Mouse (Mus musculus): ENCODE data around the gene Sv2a.

Sv2a gene

DNA sequence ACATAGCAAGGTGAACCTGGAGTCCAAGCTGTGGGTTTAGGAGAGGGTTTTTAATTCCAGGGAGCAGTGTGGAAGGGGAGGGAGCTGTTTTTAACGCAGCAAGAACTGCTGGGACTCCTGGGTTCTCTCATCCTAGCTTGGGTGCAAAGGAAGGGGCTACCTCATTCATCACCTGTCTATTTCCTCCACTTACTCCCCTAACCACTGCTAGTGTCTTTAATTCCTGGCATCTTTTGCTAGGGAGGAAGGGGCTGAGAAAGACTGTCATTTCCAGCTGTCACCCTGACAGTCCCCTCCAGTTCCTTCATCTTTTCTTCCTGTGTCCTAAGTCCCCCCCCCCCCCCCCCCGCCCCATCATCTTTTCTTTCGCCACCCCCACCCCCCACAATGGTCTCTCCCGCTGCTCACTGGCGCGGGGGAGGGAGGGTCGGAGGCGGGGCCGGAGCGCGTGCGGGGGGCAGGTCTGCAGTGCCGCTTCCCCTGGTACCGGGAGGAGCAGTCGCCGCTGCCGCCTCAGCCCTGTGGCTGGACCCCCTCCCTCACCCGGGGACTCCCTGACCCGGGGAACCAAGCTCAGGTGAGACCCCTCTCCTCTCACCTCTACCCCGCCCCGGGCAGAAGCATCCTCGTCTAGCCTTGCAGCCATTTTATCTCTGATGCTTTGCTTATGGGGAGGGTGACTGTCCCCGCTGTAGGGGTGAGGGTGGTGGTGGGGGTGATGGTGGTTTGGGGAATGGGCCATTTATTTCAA, at the start of gene Sv2a:
Gene Sv2a (plus strand): TSS at position 425 of the 751 bp plus-strand sequence.
- peak; percentile 37 to 39 for DNase-seq (ENCODE audit: low spot score in 2 of 2)

DNA sequence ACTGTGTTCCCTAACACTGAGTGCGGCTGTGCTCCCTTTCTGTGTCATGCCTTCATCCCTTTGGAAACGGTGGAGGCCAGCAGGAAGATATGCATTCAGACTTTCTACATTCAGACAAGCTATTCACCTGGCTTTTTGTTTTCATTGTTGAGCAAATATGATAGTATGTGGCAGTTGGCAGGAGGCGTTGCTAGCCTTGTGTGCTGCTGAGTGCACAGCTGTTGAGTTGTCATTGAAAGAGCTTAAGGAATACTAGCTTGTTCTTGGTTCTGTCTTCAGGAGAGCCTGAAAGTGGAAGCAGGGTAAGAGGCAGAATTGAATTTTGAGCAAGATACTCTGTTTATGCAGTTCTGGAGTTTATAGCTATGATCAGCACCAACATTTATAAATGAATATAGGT, 48.5 kb upstream of the Sv2a start:
- no peak for DNase-seq (ENCODE audit: low spot score in 2 of 2)

GRCm38 (mm10) chr3:96133327-96133905, 47.5 kb upstream of the Sv2a start:
- no peak for DNase-seq (ENCODE audit: low spot score in 2 of 2)

GRCm38 (mm10) chr3:96135011-96135410, 45.9 kb upstream of the Sv2a start:
- DNase-seq (ENCODE audit: low spot score in 2 of 2), result no peak

GRCm38 (mm10) chr3:96147950-96148349, 33.0 kb upstream of the Sv2a start:
- peak; percentile 53 to 72 for DNase-seq (ENCODE audit: low spot score in 2 of 2)

- no peak for DNase-seq (ENCODE audit: low spot score in 2 of 2)
Measured at GRCm38 (mm10) chr3:96151836-96152235, 29.1 kb upstream of the Sv2a start.

GRCm38 (mm10) chr3:96152611-96153010, 28.3 kb upstream of the Sv2a start:
- DNase-seq (ENCODE audit: low spot score in 2 of 2), result no peak

DNA sequence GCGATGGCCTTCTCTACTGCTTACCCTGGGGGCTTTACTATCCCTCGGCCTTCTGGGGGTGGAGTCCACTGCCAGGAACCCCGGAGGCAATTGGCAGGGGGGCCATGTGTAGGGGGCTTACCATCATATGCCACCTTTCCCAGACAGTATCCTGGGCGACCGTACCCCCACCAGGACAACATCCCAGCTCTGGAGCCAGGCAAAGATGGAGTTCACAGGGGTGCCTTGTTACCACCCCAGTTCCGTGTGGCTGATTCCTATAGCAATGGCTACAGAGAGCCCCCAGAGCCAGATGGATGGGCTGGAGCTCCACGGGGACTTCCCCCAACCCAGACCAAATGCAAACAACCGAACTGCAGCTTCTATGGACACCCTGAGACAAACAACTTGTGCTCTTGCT, 25.4 kb upstream of the Sv2a start:
- no peak for DNase-seq (ENCODE audit: low spot score in 2 of 2)

GRCm38 (mm10) chr3:96159820-96160219, 21.1 kb upstream of the Sv2a start:
- DNase-seq (ENCODE audit: low spot score in 2 of 2), result no peak

DNA sequence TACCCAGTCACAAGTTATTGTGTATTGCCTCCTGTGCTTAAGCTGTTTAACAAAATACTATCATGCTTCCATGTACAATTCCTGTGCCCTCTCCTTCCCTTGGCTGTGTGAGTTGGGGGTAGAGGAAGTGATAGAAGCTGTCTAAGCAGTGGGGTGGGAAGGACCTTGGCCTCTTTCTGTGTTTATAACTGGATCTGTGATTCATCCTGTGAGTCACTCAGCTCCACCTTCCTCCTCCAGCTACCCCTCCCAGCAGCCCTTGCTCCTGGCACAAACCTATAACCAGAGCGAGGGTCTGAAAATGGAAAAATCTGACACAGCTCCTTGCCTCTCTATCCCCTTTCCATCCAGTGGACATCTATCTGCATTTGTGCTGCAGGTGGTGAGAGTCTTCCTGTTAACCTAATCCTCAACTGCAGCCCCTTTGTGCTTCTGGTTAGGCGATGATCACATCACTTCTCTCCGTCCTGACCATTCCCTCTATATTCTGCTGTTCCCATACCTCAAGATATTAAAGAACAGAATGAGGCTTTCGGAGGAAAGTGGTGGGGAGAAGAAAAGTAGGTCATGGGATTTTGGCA, 20.6 kb upstream of the Sv2a start:
- DNase-seq (ENCODE audit: low spot score in 2 of 2), result no peak

GRCm38 (mm10) chr3:96160803-96161516, 20.0 kb upstream of the Sv2a start:
- DNase-seq (ENCODE audit: low spot score in 2 of 2), result no peak

DNA sequence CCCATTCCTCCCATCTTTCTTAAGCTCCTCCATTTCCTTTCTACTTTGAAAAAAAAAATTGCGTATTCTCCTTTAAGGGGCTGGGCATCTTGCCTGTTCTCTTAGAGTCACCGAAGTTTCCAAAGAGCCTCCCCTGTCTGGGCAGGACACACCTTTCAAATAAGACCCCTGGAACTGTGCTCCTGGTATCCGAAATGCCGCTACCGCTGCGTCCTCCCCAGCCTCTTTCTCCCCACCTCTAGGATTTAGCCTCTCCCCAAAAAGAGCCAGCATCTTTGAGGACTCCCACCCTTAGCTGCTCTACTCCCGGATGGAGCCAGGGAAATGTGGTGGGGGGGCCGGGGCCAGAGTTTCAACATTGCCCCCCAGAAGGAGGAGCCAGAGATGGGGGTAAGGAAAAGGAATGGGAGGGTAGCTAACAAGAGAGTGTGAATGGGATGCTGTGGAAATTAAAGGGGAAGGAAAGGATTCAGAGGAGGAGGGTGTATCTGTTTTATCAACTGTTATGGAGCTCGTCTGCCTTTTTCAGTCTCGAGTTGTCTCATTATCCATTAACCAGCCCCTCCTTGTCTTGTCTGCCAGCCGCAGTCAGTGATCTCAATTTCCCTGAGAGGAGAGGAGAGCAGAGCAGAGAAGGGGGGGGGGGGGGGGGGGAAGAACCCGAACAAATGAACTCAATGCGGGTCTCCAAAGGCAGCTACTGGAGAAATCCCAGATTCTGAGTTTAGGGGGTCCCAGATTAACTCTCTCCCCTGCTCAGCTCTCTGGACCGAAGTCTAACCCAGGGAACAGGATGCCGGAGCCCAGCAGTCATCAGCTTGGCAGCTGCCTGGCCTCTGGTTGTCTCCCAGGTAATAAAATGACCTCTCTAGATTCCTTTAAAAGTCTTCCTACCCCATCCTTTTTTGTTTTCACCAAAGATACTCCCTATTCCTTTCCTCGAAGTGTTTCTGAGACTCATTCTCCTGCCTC, 18.8 kb upstream of the Sv2a start, which contains the start of gene Mtmr11:
Gene Mtmr11 (plus strand): TSS at position 136 of the 972 bp plus-strand sequence.
- no peak for DNase-seq (ENCODE audit: low spot score in 2 of 2)

DNA sequence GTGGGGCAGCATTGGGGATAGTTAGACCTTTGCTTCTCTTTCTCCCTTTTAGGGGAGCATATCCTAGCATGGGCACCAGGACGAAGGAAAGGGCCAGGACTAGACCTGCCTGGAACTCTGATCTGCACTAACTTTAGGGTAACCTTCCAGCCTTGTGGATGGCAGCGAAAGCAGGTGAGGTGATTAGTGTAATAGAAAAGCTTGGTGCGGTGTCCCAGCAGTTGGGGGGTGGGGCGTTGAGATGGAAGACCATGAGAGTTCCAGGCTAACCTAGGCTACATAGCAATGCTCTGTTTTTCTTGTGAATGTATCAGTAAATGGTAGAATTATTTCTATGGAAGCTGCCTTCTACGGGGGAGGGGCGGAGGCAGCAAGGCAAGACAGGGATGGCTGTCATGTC, 17.9 kb upstream of the Sv2a start:
- DNase-seq (ENCODE audit: low spot score in 2 of 2), result no peak

- no peak for DNase-seq (ENCODE audit: low spot score in 2 of 2)
Measured at GRCm38 (mm10) chr3:96168466-96169158, 12.3 kb upstream of the Sv2a start.

DNA sequence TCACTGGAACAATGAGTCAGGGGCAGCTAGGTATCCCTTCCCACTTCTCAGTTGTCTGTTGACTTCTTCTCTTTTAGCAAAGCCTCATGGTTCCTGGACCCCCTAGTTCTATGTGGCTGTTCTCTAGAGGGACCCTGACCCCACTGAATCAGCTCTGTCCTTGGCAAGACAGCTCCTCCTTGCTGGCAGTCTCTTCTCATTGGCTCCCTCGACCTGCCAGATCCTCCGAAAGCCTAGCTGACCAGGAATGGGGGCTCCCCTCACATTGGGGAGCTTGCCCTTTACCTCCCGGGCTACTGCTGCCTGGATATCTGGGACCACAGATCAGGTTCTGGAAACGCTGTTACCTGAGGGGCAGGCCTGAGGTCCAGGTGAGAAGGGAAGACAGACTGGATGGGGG, 10.7 kb upstream of the Sv2a start:
- DNase-seq (ENCODE audit: low spot score in 2 of 2), result no peak

- DNase-seq (ENCODE audit: low spot score in 2 of 2), result no peak
Measured at GRCm38 (mm10) chr3:96170976-96171545, 9.9 kb upstream of the Sv2a start.

- DNase-seq (ENCODE audit: low spot score in 2 of 2), result no peak
Measured at GRCm38 (mm10) chr3:96171583-96172196, 9.3 kb upstream of the Sv2a start.

GRCm38 (mm10) chr3:96172197-96173178, 8.5 kb upstream of the Sv2a start, which contains the start of gene Sf3b4:
Gene Sf3b4, plus strand, starts transcription at chr3:96172332.
- peak; percentile 83 to 86 for DNase-seq (ENCODE audit: low spot score in 2 of 2)
